Mouse (Mus musculus): ENCODE measurements around the gene Bcl2l13.
"Not testable (repeated sequence)": the region's sequence is repeated elsewhere in the genome, so short reads cannot be mapped to it uniquely, and the experiment has no call there.

The Bcl2l13 gene

DNA sequence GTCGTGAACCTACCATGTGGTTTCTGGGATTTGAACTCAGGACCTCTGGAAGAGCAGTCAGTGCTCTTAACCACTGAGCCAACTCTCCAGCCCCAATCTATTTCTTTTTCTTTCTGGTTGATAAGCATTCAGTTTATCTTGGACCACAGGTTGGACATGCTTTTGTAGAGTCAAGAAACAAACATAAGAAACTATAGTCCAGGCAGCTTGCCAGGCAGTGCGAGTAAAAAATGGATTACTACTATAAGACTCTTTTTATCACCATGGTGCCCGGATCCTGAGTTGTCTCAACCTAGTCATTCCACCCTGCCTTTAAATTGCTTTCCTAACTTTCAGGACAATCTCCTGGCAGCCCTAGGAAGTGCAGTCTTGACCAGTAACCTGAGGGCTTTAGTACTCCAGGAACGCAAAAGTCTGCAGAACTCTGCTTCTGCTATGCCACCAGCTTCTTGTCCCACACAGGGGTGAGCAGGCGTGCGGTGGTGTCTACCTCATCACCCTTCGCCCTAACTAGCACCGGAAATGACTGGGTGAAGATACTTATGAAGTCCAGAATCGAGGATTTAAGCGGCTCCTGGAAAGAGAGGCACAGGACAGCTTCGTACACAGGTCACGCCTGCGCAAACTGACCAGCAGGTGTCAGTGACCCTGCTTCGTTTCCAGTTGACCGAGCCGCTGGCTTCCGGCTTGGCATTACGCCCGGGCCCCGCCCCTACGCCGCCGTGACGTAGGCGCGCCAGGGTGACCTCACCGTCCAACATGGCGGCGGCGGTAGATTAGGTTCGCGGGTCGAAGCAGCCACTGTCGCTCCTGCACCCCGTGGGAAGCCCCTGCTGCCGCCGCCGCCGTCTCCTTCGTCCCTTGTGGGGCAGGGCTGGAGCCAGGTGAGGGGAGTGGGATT is at the start of gene Bcl2l13:
Bcl2l13 (plus strand) TSS at position 739 of the 901 bp plus-strand sequence.
- ATAC-seq (ENCODE audit: low TSS enrichment): peak; percentile 92

DNA sequence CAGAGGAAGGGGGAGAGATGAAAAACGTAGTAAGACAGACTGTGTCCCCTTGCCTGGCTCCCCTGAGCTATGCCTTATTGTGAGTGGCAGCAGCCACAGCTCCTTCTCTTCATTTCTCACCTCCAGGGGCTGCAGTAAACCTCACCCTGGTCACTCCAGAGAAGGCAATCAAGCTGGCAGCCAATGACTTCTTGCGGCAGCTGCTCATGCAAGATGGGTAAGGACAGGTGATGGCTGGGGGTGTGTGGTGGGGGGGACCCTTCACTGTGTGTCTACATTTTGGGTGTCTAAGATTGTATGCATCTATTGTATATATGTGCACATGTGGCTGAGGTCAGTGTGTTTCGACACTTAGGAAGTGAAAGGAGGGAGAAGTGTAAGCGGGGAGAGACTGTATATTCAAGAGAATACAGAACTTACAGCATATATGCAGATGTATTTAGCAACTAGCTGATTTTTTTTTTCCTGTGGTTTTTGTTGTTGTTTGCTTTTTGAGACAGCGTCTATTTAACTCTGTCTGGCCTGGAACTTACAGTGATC is 47.9 kb upstream of the Bcl2l13 start:
- no peak for ATAC-seq (ENCODE audit: low TSS enrichment)

DNA sequence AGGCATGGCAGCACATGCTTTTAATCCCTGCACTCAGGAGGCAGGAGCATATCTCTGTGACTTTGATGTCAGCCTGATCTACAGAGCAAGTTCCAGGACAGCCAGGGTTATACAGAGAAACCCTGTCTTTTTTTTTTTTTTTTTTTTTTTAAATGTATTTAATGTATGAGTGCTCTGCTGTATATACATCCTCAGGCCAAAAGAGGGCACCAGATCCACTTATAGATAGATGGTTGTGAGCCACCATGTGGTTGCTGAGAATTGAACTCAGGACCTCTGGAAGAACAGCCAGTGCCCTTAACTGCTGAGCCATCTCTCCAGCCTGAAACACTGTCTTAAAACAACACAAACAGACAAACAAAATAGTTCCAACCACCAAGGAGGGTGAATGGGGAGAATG is 47.1 kb upstream of the Bcl2l13 start:
- ATAC-seq (ENCODE audit: low TSS enrichment): no peak

DNA sequence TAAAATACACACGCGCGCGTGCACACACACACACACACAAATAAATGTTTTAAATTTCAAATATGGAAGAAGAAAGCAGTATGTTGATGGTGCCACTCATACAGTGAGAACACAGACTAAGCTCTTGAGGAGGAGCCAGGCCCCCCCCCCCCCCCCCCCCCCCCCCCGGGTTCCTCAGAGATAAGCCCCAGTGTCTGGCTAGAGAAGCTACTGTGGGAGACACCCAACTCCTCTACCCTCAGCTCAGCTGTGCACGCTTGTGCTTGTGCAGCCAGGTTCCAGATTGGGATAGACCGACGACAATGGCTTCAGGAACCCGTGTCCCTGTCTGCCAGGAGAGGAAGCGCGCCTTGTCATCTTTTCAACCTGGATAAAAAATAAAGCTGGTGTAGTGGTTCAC is 45.9 kb upstream of the Bcl2l13 start:
- ATAC-seq (ENCODE audit: low TSS enrichment): no peak

DNA sequence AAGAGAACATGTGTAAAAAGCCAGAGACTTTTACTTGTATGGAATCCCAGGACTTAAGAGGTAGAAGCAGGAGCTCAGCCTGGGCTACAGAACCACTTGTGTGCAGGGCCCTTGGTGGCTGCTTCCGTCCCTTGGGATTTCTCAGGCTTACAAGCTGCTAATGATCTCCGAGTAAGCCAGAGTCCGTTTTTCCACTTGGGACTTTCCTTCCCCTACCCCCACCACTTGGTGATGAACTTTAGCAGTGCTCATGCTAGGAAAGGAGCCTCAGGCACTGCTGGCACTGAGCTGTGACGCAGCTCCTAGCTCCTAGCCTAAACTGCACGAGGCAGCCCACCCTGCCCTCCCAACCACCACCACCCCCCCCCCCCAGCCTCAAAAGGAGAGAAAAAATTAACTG is 45.3 kb upstream of the Bcl2l13 start:
- ATAC-seq (ENCODE audit: low TSS enrichment): no peak

DNA sequence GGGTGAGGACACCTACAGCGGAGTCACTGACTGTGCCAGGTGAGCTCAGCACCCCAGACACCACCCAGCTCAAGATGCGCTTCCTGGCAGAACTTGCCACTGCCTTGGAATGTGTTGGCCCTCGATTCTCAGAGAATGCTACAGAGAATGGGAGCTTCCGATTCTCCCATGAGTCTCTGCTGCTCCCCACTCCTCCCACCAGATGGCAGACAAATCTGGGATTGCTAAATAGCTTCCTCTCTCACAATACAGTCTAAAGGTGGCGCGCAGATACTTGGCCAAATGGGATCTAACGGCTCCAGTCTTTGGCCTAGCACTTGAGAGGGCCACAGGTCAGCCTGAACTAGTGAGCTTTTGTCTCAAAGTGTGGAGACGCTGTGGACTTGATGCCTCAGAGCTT is 43.1 kb upstream of the Bcl2l13 start:
- peak; percentile 75 for ATAC-seq (ENCODE audit: low TSS enrichment)

DNA sequence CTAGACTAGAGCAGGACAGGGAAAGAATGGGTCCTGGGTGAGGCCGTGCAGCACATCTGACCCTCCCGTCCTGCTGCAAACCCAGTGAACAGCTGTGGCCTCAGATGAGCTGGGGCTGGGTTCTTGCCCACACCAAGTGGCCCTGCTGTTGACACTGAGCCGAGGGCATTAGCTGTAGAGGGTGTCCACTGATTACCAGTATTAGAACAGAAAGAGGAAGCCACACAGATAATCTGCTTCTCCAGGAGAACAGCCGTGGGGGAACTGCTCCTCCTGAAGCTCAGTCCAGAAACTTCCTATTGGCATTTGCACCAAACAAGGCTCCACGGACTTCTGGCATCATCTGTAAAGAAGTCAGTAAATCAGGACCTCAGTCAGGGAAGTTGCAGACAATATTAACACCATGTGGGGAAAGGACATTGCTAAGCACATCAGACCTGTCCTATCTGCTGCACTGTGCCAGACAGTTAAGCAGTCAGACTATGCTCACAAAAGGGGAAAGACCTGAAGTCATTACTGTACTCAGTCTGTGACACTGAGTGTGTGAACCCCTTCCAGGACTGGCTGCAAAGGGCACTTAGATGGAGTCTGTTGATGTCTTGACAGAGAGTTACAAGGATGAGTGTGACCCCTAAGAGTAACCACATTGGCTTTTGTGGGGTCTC is 40.5 kb upstream of the Bcl2l13 start:
- no peak for ATAC-seq (ENCODE audit: low TSS enrichment)

DNA sequence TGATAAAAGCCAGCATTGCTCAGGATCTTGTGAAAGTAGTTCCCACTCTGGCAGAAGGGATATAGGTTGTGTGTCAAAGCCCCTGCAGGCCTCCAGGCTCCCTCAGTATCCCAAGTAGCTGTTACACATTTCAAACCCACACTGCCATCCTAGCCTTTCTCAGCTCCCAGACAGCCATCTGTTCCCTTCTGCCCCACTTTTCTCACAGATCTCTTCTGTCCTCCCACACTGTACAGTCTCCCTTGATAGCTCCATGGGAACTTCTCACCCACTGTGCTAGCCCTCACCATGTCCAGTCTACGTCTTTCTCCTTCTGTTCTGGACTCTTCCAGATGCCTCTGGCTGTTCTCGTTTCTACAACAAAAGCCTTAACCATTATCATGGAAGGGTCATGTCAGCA is 39.9 kb upstream of the Bcl2l13 start:
- ATAC-seq (ENCODE audit: low TSS enrichment): peak; percentile 72

DNA sequence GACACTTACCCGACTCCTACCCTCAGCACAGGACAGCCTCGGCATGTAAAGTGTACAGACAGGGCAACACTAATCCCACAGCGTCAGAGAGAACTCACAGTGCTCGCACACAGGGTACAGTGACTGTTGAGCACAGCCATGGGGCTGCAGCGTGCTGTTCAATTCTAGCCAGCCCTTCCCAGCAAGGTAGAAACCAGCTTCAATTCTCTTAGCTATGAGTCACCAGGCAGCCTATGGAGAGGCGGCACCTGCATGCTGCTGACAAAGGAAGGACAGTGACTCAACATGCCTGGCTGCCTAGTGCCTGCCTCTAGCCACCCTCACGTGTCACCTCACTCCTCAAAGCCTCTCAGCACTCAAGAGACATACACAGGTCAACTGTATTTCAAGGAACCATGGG is 38.0 kb upstream of the Bcl2l13 start:
- peak; percentile 64 for ATAC-seq (ENCODE audit: low TSS enrichment)

DNA sequence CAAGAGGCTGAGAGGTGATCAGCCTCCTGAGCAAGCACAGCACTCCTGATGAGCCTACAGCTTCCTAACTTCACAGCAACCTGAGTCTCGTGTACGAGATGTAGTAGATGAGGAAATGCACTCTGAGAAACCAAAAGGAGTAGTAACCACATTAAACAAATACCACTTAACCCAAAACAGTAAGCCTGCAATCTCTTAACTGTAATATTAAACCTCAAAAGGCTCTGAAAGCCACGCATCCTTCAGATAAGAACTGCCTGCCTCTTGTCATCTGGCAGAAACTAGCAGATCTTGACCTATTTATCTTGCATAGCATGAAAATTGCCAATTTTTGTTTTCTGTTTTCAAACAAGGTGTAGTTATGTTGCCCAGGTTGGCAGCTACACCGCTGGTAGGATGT is 37.1 kb upstream of the Bcl2l13 start:
- ATAC-seq (ENCODE audit: low TSS enrichment): no peak

DNA sequence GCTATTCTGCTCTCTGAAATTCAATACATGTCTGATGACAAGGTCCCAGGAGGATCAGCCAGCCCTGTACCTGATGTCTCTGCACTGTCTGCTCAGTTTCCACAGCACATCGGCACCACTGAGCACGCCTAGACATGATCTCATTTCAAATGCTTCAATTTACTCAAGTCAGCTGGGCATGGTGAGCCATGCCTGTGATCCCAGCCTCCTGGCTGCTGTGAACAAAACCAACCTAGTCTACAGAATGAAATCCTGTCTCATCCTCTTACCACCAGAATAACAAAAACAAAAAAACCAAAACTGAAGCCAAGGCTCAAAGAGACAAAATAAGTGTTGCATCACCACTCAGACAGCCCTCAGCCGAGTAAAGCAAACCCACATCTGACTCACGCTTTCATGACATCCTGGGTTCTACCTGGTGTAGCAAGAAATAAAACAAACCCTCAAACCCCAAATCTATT is 36.4 kb upstream of the Bcl2l13 start:
- ATAC-seq (ENCODE audit: low TSS enrichment): peak; percentile 50

DNA sequence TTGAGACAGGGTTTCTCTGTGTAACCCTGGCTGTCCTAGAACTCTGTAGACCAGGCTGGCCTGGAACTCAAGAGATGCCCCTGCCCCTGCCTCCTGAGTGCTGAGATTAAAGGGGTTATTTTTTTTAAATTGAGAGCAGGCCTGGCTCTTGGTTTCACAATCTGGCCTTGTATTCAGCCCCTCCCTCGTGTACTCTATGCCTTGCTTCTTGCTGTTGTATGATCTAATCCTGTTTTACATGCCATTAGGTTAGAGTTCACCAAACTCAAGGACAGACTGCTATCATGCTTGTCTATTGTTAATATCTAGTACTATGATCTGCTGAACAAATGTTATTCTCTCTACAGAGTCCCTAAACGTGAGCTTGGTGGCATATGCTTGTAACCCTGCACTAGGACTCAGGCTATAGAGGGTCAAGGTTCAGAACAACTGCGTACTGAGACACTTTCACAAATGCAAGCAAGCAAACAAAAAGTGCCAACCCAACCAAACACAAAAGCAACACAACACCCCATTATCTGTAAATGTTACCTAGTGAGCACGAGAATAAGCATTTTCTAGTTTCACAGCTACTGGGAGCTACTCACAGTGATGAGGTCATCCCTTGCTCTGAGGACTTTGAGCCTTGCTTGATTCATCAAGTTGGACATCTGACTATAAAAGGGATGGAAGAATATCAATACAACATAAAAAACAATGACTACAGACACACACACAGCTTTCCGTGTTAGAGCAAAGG is 28.8 kb upstream of the Bcl2l13 start:
- no peak for ATAC-seq (ENCODE audit: low TSS enrichment)

DNA sequence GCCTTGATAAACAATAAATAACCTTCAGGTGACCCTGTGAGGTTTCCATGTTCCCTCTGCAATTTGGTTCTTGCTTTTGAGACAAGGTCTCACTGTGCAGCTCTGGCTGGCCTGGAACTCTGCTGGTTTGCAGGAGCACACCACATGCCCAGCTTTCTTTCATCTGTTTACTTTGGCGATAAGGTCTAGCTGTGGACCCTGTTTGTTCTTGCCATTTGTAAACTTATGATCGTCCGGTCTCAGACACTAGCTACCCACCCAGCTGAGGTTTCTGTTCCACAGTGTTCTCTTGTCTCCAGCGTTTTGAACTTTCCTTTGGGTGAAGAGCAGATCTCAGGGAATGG is 28.3 kb upstream of the Bcl2l13 start:
- ATAC-seq (ENCODE audit: low TSS enrichment): no peak

DNA sequence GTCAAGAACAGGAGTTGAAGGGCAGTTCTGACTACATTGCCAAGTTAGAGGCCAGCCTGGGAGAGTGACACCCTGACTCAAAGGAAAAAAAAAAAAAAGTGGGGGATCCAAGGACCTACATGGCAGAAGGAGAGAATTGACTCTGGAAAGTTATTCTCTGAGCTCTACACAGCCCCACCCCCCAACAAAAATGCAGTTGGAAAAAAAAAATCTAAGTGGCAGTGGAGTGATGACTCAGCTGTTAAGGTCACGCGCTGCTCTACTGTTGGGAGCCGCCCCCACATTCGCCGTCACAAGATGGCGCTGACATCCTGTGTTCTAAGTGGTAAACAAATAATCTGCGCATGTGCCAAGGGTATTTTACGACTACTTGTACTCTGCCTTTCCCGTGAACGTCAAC is 24.0 kb upstream of the Bcl2l13 start:
- not testable (repeated sequence) for ATAC-seq (ENCODE audit: low TSS enrichment)

DNA sequence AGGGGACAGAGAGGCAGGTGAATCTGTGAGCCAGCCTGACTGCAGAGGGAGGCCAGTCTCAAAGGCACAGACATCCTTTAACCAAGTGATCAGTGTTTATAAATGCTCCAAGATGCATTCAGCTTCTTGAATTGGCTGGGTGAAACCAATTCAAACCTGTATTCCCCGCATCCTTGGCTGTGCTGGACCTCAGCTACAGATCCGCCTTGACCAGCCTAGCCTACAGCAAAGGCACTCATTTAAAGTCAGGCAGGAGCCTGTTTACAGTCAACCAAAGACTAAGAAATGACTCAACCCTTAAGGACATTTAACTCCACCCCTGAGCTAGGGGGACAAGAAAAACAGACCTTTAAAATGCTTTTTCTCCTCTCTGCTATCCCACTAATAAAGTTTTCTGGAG is 16.7 kb upstream of the Bcl2l13 start:
- no peak for ATAC-seq (ENCODE audit: low TSS enrichment)

DNA sequence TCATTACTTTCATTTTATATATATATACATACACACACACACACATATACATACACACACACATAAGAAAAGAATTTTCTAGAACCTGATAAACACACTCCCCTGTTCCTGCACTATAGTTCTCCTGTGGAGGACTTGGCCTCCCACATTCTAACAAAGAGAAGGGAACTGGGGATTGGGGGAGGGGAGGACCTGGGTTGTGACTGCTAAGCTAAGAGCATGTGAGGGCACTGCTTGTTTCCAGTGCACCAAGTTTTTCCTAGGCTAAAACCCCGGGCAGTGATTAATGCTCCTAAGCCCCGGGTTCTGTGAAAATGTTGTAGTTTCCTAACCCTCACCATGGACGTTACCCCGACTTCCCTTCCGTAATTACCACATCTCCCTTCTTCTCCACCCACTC is 15.9 kb upstream of the Bcl2l13 start:
- ATAC-seq (ENCODE audit: low TSS enrichment): no peak

DNA sequence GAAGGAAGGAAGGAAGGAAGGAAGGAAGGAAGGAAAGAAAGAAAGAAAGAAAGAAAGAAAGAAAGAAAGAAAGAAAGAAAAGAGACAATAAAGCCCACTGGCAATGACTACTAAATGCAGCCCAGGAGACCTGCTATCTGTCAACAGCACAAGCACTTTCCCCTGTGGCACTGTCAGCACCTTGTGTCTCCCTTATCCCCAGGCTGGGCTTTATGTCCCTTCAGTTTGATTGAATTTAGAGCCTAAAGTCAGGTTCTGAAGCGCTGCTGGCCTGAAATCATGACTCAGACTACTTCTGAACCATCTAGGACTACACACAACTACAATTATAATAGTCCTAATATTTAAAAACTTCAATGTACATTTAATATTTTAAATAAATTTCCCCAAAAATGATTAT is 15.1 kb upstream of the Bcl2l13 start:
- ATAC-seq (ENCODE audit: low TSS enrichment): no peak

DNA sequence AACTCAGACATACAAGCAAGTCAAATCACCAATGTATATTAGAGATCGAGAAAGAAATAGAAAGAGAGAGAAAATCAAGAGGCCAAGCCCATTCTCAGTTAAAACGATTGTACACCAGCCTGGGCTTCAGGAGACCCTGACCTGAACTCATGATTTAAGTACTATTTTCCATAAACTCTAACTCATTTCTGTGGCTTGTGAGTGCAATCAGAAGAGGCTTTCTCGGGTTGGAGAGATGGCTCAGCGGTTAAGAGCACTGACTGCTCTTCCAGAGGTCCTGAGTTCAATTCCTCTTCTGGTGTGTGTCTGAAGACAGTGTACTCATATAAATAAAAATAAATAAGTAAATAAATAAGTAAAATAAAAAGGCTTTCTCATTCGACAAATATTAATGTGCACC is 14.3 kb upstream of the Bcl2l13 start:
- ATAC-seq (ENCODE audit: low TSS enrichment): no peak

DNA sequence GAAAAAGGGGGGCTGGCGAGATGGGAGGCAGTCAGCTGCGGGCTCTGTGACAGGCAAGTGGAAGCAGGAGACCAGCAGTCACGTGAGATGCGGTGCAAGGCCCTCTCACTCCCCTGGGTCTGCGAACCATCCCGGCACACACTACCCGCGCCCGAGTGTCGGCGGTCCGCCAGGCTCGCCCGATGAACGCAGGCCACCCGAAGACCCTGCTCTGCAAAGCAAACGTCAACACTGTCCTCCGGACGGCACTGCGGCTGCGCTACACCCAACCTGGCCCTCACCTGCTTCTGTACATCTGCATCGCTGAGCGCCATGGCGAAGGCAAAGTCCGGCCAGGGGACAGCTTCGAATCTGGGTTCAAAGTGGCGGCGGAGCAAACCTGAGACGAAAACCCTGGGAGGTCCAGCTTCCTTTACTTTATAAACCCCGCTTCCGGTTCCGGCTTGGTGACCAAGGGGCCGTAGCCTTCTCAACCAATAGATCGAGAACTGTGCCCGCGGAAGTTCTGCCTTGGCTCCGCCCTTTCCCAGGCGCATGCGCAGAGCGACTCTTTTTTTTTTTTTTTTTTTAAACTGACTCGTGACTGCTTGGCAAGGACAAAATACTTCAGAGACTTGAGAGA is 13.6 kb upstream of the Bcl2l13 start, which contains the start of gene Atp6v1e1:
Atp6v1e1 (minus strand) TSS at position 487 of the 622 bp plus-strand sequence.
- peak; percentile 99 for ATAC-seq (ENCODE audit: low TSS enrichment)

DNA sequence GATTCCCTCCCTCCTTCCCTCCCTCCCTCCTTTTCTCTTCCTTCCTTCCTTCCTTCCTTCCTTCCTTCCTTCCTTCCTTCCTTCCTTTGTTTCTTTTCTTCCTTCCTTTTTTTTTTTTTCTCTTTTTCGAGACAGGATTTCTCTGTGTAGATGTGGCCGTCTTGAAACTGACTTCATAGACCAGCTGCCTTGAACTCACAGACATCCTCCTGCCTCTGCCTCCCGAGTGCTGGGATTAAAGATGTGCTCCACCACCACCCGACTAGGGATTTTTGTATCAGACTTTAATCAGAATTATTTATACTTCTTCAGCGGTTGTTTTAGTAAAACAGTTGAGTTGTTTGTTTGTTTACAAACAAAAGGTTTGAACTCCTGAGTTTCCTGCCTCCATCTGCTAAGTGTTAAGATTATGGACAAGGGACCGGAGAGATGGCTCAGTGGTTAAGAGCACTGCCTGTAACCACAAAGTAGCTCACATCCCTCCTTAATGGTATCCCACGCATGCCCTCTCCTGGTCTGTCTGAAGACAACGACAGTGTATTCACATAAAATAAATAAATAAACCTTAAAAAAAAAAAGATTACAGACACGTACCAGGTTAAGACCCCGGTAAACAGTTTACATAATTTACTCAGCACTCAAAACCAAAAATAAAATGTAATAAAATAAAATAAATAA is 12.9 kb upstream of the Bcl2l13 start:
- no peak for ATAC-seq (ENCODE audit: low TSS enrichment)

DNA sequence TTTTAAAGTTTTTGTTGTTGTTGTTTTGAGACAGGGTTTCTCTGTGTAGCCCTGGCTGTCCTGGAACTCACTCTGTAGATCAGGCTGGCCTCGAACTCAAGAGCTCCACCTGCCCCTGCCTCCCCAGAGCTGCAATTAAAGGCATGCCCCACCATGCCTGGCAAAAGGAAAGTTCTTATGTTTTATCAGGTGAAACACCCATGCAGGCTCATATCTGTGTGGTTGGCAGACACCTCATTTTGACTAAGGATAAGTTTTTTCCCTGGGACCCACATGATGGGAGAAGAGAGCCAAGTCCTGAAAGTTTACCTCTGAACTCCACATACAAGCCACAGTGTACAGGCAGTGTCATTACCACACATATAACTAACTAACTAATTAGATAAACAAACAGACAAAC is 6.0 kb upstream of the Bcl2l13 start:
- ATAC-seq (ENCODE audit: low TSS enrichment): no peak

All from frontal cortex, adult (tissue).